In the genomic region with DNA sequence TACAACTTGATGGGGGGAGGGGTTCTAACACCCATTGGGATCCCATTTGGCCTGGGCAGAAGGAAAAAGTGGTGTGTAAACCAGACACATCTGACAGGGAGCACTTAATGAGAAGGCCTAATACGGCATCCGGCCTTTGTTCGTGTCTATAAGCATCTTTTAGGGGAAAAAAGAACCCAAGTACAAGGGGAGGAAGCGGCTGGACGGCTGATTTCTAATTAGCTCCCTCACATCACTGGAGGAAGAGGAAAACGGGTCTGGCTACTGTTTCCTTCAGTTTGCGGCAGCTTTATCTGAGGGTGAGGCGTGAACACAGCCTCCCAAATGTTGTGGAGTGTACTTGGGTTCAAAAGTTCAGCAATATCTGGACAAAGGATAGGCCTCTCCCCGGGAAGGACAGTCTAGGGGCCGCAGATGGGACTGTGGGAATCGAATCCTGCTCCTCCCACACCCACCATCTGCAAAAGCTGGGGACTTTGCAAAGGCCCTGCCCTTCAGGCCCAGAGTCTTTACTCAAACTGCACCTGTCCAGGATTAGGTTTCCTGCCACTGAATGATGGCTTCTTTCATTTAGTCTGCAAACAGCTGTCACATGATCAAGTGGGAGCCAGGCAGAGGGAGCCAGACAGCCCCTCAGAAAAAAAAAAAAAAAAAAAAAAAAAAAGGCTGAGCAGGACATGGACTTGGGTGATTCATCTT, we compare ENCODE assay signal across 8 mouse cellular contexts.
DNase-seq lines count a peak whose midpoint lies in the region; ATAC-seq lines count a peak whose summit lies in the region.

No protein-coding gene starts in this region.

- peaks cover 27 to 43% of the 10 kb centered on the region in 2 experiments for H3K4me1 ChIP-seq in heart, embryonic 14.5 days (ENCODE audit: control insufficient read depth in 2 of 2, insufficient read depth in 2 of 2, low read length in 2 of 2)
- H3K4me1 ChIP-seq in midbrain, embryonic 14.5 days (ENCODE audit: control insufficient read depth, insufficient read depth, low read length): peaks cover 55% of the 10 kb centered on the region

- H3K4me2 ChIP-seq in heart, embryonic 14.5 days (ENCODE audit: low read length): peak overlapping the region; percentile 14
- 0 out of 2 replicates have a peak overlapping the region, but pooled peaks have one; percentile 3 for H3K4me2 ChIP-seq in midbrain, embryonic 14.5 days (ENCODE audit: low read length)

- WGBS in heart, embryonic 14.5 days: 8% methylated on average over 11 of the region's 11 CpGs
- WGBS in midbrain, embryonic 14.5 days: 4% methylated on average over 11 of the region's 11 CpGs

- no peaks in the 10 kb centered on the region for H3K9me3 ChIP-seq in heart, embryonic 14.5 days (ENCODE audit: control insufficient read depth, low read length)
- H3K9me3 ChIP-seq in midbrain, embryonic 14.5 days (ENCODE audit: control insufficient read depth, low read length): no peaks in the 10 kb centered on the region

- peak; percentile 89 for DNase-seq in Muller cell, postnatal 12 days (ENCODE audit: inconsistent ontology term)
- DNase-seq in embryo, embryonic 9.5 days (ENCODE audit: extremely low spot score): peak; percentile 71
- DNase-seq in kidney, postnatal 25 days: peak; percentile 26 to 70
- DNase-seq in midbrain, embryonic 14.5 days: peak; percentile 67
- DNase-seq in layer of hippocampus, postnatal 14 days (ENCODE audit: low spot score in 2 of 2): no peak
- no peak for DNase-seq in urinary bladder, postnatal 4 days (ENCODE audit: low spot score in 2 of 2)
- no peak for DNase-seq in ovary, adult 18-20 months (ENCODE audit: low spot score)

- peak; percentile 78 for ATAC-seq in heart, embryonic 14.5 days (ENCODE audit: insufficient number of reproducible peaks, insufficient read depth, low FRiP score, low read depth)
- peak; percentile 53; the same call in 1 of the 2 replicates for ATAC-seq in midbrain, embryonic 14.5 days (ENCODE audit: low FRiP score, low TSS enrichment)

- H3K27me3 ChIP-seq in heart, embryonic 14.5 days (ENCODE audit: control insufficient read depth, insufficient read depth, low read length): no peaks in the 10 kb centered on the region
- no peaks in the 10 kb centered on the region for H3K27me3 ChIP-seq in midbrain, embryonic 14.5 days (ENCODE audit: control insufficient read depth, insufficient read depth, low read length)

- no peak overlapping the region for H3K4me3 ChIP-seq in heart, embryonic 14.5 days (ENCODE audit: control insufficient read depth in 1 of 2, insufficient read depth in 1 of 2, low read depth in 1 of 2, low read length in 2 of 2)
- no peak overlapping the region for H3K4me3 ChIP-seq in midbrain, embryonic 14.5 days (replicated peaks; ENCODE audit: low read depth, low read length)

- no peak overlapping the region for H3K9ac ChIP-seq in heart, embryonic 14.5 days (ENCODE audit: low read length)
- no peak overlapping the region; the same call in 1 of the 2 replicates for H3K9ac ChIP-seq in midbrain, embryonic 14.5 days (replicated peaks; ENCODE audit: low read length)

- no peaks in the 10 kb centered on the region for H3K36me3 ChIP-seq in heart, embryonic 14.5 days (ENCODE audit: control insufficient read depth, insufficient read depth, low read length)
- H3K36me3 ChIP-seq in midbrain, embryonic 14.5 days (ENCODE audit: control insufficient read depth, insufficient read depth, low read length): no peaks in the 10 kb centered on the region

- peak overlapping the region; percentile 43 to 72 for H3K27ac ChIP-seq in heart, embryonic 14.5 days (replicated peaks in 1 of 2; ENCODE audit: control insufficient read depth in 1 of 2, insufficient read depth in 1 of 2, low read depth in 2 of 2, low read length in 2 of 2)
- H3K27ac ChIP-seq in midbrain, embryonic 14.5 days (replicated peaks; ENCODE audit: low read depth, low read length): peak overlapping the region; percentile 85

Comparison
In these comparisons a context has a peak if more than half of its experiments do, and no peak if none do; other contexts are left out.
1. DNase-seq: peak in Muller cell, postnatal 12 days (single experiment), embryo, embryonic 9.5 days (single experiment), kidney, postnatal 25 days (2 of 2) and midbrain, embryonic 14.5 days (single experiment); none in layer of hippocampus, postnatal 14 days (0 of 2), urinary bladder, postnatal 4 days (0 of 2) and ovary, adult 18-20 months (single experiment).